Mouse (Mus musculus) heart, embryonic 11.5 days (tissue): ENCODE data around the gene Gprc6a. TPM values are rescaled to one million over a fixed set of nuclear protein-coding genes. Genes with fewer than 3 reads are reported as not detected.

Source experiments
- ATAC-seq: fragments of 200-750 bp; cut with Nextera tagmentation; replicated peaks from 2 replicates; pipeline ENCODE4 v1.8.0; 2017; ENCODE audit warnings: moderate library complexity; ENCODE audit not compliant: insufficient number of reproducible peaks, low FRiP score, low TSS enrichment
- H3K27ac ChIP-seq: fragments of 300-500 bp; sonication (generic); 2 replicates; pipeline ENCODE4 v1.5.1; 2014; ENCODE audit warnings: mild to moderate bottlenecking, low read depth, low read length
- H3K27me3 ChIP-seq: fragments of 300-500 bp; sonication (generic); 2 replicates; pipeline ENCODE4 v1.6.1; 2014; ENCODE audit warnings: mild to moderate bottlenecking, low read length, mixed read lengths; ENCODE audit not compliant: control insufficient read depth, insufficient read depth
- H3K36me3 ChIP-seq: fragments of 300-500 bp; sonication (generic); 2 replicates; pipeline ENCODE4 v1.6.1; 2014; ENCODE audit warnings: mild to moderate bottlenecking, low read length, moderate library complexity, mixed read lengths; ENCODE audit not compliant: control insufficient read depth, insufficient read depth
- H3K4me1 ChIP-seq: fragments of 300-500 bp; sonication (generic); 2 replicates; pipeline ENCODE4 v1.6.1; 2014; ENCODE audit warnings: low read length; ENCODE audit not compliant: control insufficient read depth, insufficient read depth
- H3K4me2 ChIP-seq: fragments of 300-500 bp; sonication (generic); 2 replicates; pipeline ENCODE4 v1.6.1; 2014; ENCODE audit warnings: mild to moderate bottlenecking, moderate library complexity
- H3K4me3 ChIP-seq: fragments of 300-500 bp; sonication (generic); 2 replicates; pipeline ENCODE4 v1.5.1; 2014; ENCODE audit warnings: low read depth, low read length
- H3K9ac ChIP-seq: fragments of 300-500 bp; sonication (generic); 2 replicates; pipeline ENCODE4 v1.6.1; 2014; ENCODE audit warnings: mild to moderate bottlenecking, low read depth, low read length, moderate library complexity
- H3K9me3 ChIP-seq: fragments of 300-500 bp; sonication (generic); replicated peaks from 2 replicates; pipeline ENCODE4 v1.6.1; 2016; ENCODE audit warnings: low read length; ENCODE audit not compliant: control insufficient read depth
- WGBS: fragments of 180-500 bp; shearing (Covaris S2); extraction: QIAGEN DNeasy Blood & Tissue Kit; methylation state at CpG from one replicate; pipeline ENCODE4 v1.1.7; 2014; ENCODE audit not compliant: insufficient replicate concordance; 5-methylcytosine and 5-hydroxymethylcytosine counted together
- polyA plus RNA-seq: library from polyadenylated mRNA; unstranded; fragments of >200 nt; fragmentation: Nextera tagmentation; extraction: Ambion mirVana; gene quantifications from 2 replicates; pipeline ENCODE4 v1.2.1, GENCODE M21; 2014

Gprc6a gene
- polyA plus RNA-seq, 1 experiment from 2014 or later: not detected

GRCm38 (mm10) chr10:51595001-51595931 lies 36.0 kb downstream of the Gprc6a start:
- H3K9ac ChIP-seq: no peak overlapping the region
- H3K36me3 ChIP-seq: no peaks in the 10 kb centered on the region
- ATAC-seq: no peak
- H3K27ac ChIP-seq: no peak overlapping the region
- peaks cover 2% of the 10 kb centered on the region; the same call in 1 of the 2 replicates for H3K27me3 ChIP-seq
- no peak overlapping the region for H3K4me2 ChIP-seq
- WGBS: 39% methylated on average over 10 of the region's 10 CpGs
- no peaks in the 10 kb centered on the region for H3K9me3 ChIP-seq
- no peaks in the 10 kb centered on the region for H3K4me1 ChIP-seq
- no peak overlapping the region for H3K4me3 ChIP-seq

- Histone ChIP-seq H3K4me2 (no peak overlapping the region), H3K27me3 (peaks cover 3% of the 10 kb centered on the region; the same call in 1 of the 2 replicates), H3K4me3 (no peak overlapping the region), H3K36me3 (no peaks in the 10 kb centered on the region), H3K4me1 (no peaks in the 10 kb centered on the region), H3K9ac (no peak overlapping the region), H3K9me3 (no peaks in the 10 kb centered on the region), H3K27ac (no peak overlapping the region)
- no peak for ATAC-seq
- WGBS: 78% methylated on average over 2 of the region's 2 CpGs
These were observed 39.7 kb downstream of the Gprc6a start for GRCm38 (mm10) chr10:51591574-51591973.

GRCm38 (mm10) chr10:51590139-51590574 lies 41.1 kb downstream of the Gprc6a start, which contains the start of gene Fam162b:
Fam162b (minus strand) TSS chr10:51590517.
- Histone ChIP-seq H3K4me1 (no peaks in the 10 kb centered on the region), H3K27ac (no peak within 1 kb of the TSS), H3K4me3 (peak within 1 kb of the TSS; percentile 36), H3K9me3 (no peaks in the 10 kb centered on the region), H3K27me3 (peaks cover 3% of the 10 kb centered on the region; the same call in 1 of the 2 replicates), H3K36me3 (no peaks in the 10 kb centered on the region), H3K9ac (peak within 1 kb of the TSS; percentile 28; the same call in 1 of the 2 replicates), H3K4me2 (peak within 1 kb of the TSS; percentile 77)
- ATAC-seq: no peak
- 8% methylated on average over 19 of the region's 19 CpGs for WGBS

- no peak overlapping the region for H3K27ac ChIP-seq
- no peaks in the 10 kb centered on the region for H3K36me3 ChIP-seq
- no peaks in the 10 kb centered on the region for H3K4me1 ChIP-seq
- no peak overlapping the region for H3K4me2 ChIP-seq
- no peak overlapping the region for H3K9ac ChIP-seq
- ATAC-seq: no peak
- no peaks in the 10 kb centered on the region for H3K27me3 ChIP-seq
- no peaks in the 10 kb centered on the region for H3K9me3 ChIP-seq
- no peak overlapping the region for H3K4me3 ChIP-seq
These were observed 46.3 kb downstream of the Gprc6a start for GRCm38 (mm10) chr10:51584919-51585318.

GRCm38 (mm10) chr10:51584378-51584777 lies 46.9 kb downstream of the Gprc6a start:
- Histone ChIP-seq H3K9ac (no peak overlapping the region), H3K27ac (no peak overlapping the region), H3K9me3 (no peaks in the 10 kb centered on the region), H3K36me3 (no peaks in the 10 kb centered on the region), H3K4me2 (no peak overlapping the region), H3K27me3 (no peaks in the 10 kb centered on the region), H3K4me1 (no peaks in the 10 kb centered on the region), H3K4me3 (no peak overlapping the region)
- no peak for ATAC-seq
- WGBS: 89% methylated on average over 1 of the region's 1 CpGs

- Histone ChIP-seq H3K9ac (no peak overlapping the region), H3K36me3 (no peaks in the 10 kb centered on the region), H3K9me3 (no peaks in the 10 kb centered on the region), H3K27ac (no peak overlapping the region), H3K4me2 (no peak overlapping the region), H3K4me3 (no peak overlapping the region), H3K4me1 (no peaks in the 10 kb centered on the region), H3K27me3 (no peaks in the 10 kb centered on the region)
- ATAC-seq: no peak
- WGBS: 67% methylated on average over 9 of the region's 9 CpGs
These were observed 59.9 kb downstream of the Gprc6a start for GRCm38 (mm10) chr10:51571225-51571996.

Other genes starting within 250 kb of the Gprc6a start
- not detected in 2 replicates for gene Gm49339, start 150.8 kb downstream of the Gprc6a start, polyA plus RNA-seq
- gene Lilr4b, start 150.8 kb downstream of the Gprc6a start, polyA plus RNA-seq: 0.17 TPM in 1 of 2 replicates, not detected in the other
- gene Lilrb4a, start 140.5 kb downstream of the Gprc6a start, polyA plus RNA-seq: 0.62 and 1.3 TPM in 2 replicates
- gene Fam162b, start 40.9 kb downstream of the Gprc6a start, polyA plus RNA-seq: 0.79 TPM in 1 of 2 replicates, not detected in the other
- 0.07 and 0.13 TPM in 2 replicates for gene Rfx6, start 46.3 kb upstream of the Gprc6a start, polyA plus RNA-seq